Mouse (Mus musculus) forebrain, embryonic 14.5 days (tissue): ENCODE results near the gene Mavs. TPM values are rescaled to one million over a fixed set of nuclear protein-coding genes. Genes with fewer than 3 reads are reported as not detected.

Source experiments
- ATAC-seq: fragments of 200-750 bp; cut with Nextera tagmentation; 2 replicates; pipeline ENCODE4 v1.8.0; 2017; ENCODE audit warnings: mild to moderate bottlenecking, moderate library complexity
- DNase-seq: peaks from one replicate; pipeline ENCODE4 v3.0.0-alpha.2; 2015; ENCODE audit warnings: low spot score
- H3K27ac ChIP-seq: fragments of 300-500 bp; sonication (generic); 2 replicates; pipeline ENCODE4 v1.5.1; 2014; ENCODE audit warnings: low read depth, mild to moderate bottlenecking, control low read depth, low read length, moderate library complexity
- H3K27me3 ChIP-seq: fragments of 300-500 bp; sonication (generic); replicated peaks from 2 replicates; pipeline ENCODE4 v1.6.1; 2014; ENCODE audit warnings: low read length, control low read depth, mixed read lengths; ENCODE audit not compliant: control insufficient read depth, insufficient read depth
- H3K36me3 ChIP-seq: fragments of 300-500 bp; sonication (generic); 2 replicates; pipeline ENCODE4 v1.6.1; 2014; ENCODE audit warnings: low read length, control low read depth; ENCODE audit not compliant: control insufficient read depth, insufficient read depth
- H3K4me1 ChIP-seq: fragments of 300-500 bp; sonication (generic); 2 replicates; pipeline ENCODE4 v1.6.1; 2014; ENCODE audit warnings: antibody characterized with exemption, low read length, control low read depth; ENCODE audit not compliant: control insufficient read depth, insufficient read depth
- H3K4me2 ChIP-seq: fragments of 300-500 bp; sonication (generic); 2 replicates; pipeline ENCODE4 v1.6.1; 2014; ENCODE audit warnings: mild to moderate bottlenecking, control low read depth, low read length
- H3K4me3 ChIP-seq: fragments of 300-500 bp; sonication (generic); 2 replicates; pipeline ENCODE4 v1.5.1; 2014; ENCODE audit warnings: low read depth, low read length, control low read depth
- H3K9ac ChIP-seq: fragments of 300-500 bp; sonication (generic); 2 replicates; pipeline ENCODE4 v1.6.1; 2014; ENCODE audit warnings: mild to moderate bottlenecking, low read length, control low read depth, moderate library complexity
- H3K9me3 ChIP-seq: fragments of 300-500 bp; sonication (generic); replicated peaks from 2 replicates; pipeline ENCODE4 v1.6.1; 2016; ENCODE audit warnings: low read length, control low read depth, mixed read lengths; ENCODE audit not compliant: control insufficient read depth
- WGBS: fragments of 180-500 bp; shearing (Covaris S2); extraction: QIAGEN DNeasy Blood & Tissue Kit; methylation state at CpG from one replicate; pipeline ENCODE4 v1.1.7; 2014; 5-methylcytosine and 5-hydroxymethylcytosine counted together
- polyA plus RNA-seq: library from polyadenylated mRNA; unstranded; fragments of >200 nt; fragmentation: Nextera tagmentation; extraction: Ambion mirVana; gene quantifications from 2 replicates; pipeline ENCODE4 v1.2.1, GENCODE M21; 2014

Gene Mavs
- polyA plus RNA-seq, 1 experiment from 2014 or later = 6.6 TPM

DNA sequence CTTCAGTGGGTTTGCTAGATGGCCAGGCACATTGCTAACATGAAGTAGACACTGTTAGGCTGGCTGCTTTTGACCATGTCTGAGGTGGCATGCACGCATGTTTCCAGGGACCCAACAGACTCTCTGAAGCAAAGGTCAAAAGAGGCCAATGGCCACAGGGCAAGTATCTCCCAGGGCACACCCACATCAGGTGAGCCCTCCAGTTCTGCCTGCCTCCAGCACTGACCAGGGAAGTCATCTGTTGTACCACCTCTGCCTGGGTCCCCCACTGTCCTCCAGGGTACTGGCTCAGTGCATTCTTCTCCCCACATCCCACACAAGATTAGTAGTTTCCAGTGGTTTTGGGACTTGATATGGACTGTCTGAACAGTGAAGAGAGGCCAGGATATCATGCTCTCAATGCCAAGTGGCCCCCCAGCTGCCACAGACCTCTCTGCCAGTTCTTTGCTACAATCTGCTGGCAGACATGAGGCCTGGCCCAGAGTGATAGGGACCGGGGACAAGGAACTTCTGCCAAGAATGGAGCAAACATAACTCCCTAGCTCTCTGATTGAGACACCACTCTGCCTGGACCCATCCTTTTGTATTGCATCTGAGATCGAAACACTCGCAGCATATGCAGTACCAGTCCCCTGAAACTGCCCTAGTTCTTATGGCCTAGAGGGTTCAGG, 24.6 kb upstream of the Mavs start:
- 75% methylated on average over 4 of the region's 4 CpGs for WGBS
- peak overlapping the region; percentile 74; the same call in 1 of the 2 replicates for H3K9ac ChIP-seq
- H3K4me3 ChIP-seq = no peak overlapping the region
- H3K27me3 ChIP-seq = no peaks in the 10 kb centered on the region
- no peaks in the 10 kb centered on the region for H3K9me3 ChIP-seq
- peak overlapping the region; percentile 50 for H3K4me2 ChIP-seq
- H3K36me3 ChIP-seq = peaks cover 11% of the 10 kb centered on the region; the same call in 1 of the 2 replicates
- peaks cover 10% of the 10 kb centered on the region for H3K4me1 ChIP-seq
- DNase-seq (no peak), ATAC-seq (no peak)
- no peak overlapping the region; the same call in 1 of the 2 replicates for H3K27ac ChIP-seq

DNA sequence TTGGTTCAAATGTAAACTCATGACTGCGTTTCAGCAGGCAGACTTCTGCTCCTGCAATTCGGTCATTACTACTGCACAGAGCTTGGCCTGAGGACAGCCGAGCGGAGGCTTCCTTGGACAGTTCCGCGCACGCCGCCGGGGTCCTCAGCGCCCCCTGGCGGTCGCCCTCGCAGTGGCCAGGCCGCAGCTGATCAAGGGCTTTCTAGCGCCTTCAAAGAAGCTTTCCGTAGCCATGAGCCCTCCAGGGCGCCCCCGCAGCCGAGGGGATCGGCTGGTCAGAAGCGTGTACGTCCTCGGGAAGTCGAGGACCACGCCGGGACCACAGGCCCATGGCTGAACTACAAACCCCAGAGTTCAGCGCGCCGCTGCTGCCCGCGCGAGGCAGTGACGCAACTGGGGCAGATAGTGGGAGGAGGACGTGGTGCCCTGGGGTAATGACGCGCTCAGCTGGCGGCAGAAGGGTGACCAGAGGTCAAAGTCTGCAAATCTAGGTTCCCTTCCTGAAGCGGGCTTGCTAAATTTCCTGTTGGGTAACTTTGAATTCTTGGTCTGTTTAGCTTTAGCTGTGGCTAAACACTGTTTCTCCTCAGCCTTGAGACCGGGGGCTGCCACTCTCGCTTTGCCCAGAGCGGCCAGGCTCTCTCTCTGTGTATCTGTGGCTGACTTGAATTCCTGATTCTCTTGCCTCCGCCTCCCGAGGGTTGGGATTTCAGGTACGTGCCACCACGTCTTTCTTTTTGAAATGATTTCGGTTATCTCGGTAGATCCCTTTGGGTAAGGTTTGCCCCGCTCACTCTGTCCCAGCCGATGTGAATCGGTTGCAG, 23.7 kb upstream of the Mavs start:
- DNase-seq (peak; percentile 95), ATAC-seq (peak; percentile 98)
- Histone ChIP-seq H3K27ac (peak overlapping the region; percentile 72), H3K4me3 (peak overlapping the region; percentile 49), H3K27me3 (no peaks in the 10 kb centered on the region), H3K4me1 (peaks cover 10% of the 10 kb centered on the region), H3K4me2 (peak overlapping the region; percentile 50), H3K9me3 (no peaks in the 10 kb centered on the region), H3K9ac (peak overlapping the region; percentile 74), H3K36me3 (peaks cover 11% of the 10 kb centered on the region; the same call in 1 of the 2 replicates)
- 2% methylated on average over 50 of the region's 50 CpGs for WGBS

DNA sequence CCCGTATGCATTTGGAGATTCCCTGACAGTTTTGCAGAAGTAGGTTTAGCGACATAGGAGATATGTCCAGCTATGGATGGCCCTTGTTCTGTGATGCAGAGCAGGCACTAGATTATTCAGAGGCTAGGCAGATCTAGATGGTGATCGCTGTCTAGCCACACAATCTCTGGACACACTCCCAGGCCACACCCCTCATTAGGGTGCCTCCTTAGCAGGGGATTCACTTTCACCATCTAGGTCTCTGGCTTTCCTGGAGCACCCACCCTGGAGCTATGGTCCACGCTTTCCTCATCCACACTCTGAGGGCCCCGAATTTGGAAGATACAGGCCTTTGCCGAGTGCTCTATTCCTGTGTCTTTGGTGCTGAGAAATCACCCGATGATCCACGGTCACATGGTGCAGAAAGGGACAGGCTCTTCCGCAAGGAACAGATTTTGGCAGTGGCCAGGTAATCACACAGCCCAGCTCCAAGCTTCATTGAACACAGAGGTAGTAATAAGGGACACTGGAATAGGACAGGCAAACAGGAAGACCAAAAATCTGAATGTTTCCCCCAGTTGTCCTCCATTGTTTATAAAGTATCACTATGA, 22.7 kb upstream of the Mavs start:
- H3K9me3 ChIP-seq = no peaks in the 10 kb centered on the region
- 69% methylated on average over 9 of the region's 9 CpGs for WGBS
- ATAC-seq = no peak
- H3K9ac ChIP-seq = peak overlapping the region; percentile 74
- H3K4me1 ChIP-seq = peaks cover 10% of the 10 kb centered on the region
- DNase-seq = no peak
- H3K4me3 ChIP-seq = peak overlapping the region; percentile 49
- no peak overlapping the region for H3K27ac ChIP-seq
- H3K36me3 ChIP-seq = peaks cover 11% of the 10 kb centered on the region; the same call in 1 of the 2 replicates
- peak overlapping the region; percentile 50 for H3K4me2 ChIP-seq
- H3K27me3 ChIP-seq = no peaks in the 10 kb centered on the region

DNA sequence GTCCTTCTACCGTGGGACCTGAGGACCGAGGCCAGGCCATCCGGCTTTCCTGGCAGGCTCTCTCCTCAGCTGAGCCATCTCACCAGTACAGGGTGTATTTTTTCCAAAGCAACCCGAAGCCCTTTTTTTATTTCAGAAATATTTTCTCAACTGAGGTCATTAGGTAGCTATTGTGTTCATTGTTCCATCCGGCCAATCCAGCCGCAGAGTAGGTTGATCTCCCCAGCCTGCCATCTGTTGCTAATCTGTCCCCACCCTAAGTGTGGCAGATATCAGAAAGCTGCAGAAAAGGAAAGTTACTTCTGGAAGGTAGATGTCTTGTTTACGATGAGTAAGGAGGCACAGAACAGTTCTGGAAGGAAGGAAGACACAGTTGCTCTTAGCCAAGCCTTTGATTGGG, 20.1 kb upstream of the Mavs start:
- Histone ChIP-seq H3K9ac (no peak overlapping the region), H3K27ac (no peak overlapping the region), H3K27me3 (no peaks in the 10 kb centered on the region), H3K4me1 (peaks cover 10% of the 10 kb centered on the region), H3K4me3 (no peak overlapping the region), H3K4me2 (no peak overlapping the region), H3K9me3 (no peaks in the 10 kb centered on the region), H3K36me3 (peaks cover 11% of the 10 kb centered on the region; the same call in 1 of the 2 replicates)
- DNase-seq (no peak), ATAC-seq (no peak)
- 81% methylated on average over 7 of the region's 7 CpGs for WGBS

DNA sequence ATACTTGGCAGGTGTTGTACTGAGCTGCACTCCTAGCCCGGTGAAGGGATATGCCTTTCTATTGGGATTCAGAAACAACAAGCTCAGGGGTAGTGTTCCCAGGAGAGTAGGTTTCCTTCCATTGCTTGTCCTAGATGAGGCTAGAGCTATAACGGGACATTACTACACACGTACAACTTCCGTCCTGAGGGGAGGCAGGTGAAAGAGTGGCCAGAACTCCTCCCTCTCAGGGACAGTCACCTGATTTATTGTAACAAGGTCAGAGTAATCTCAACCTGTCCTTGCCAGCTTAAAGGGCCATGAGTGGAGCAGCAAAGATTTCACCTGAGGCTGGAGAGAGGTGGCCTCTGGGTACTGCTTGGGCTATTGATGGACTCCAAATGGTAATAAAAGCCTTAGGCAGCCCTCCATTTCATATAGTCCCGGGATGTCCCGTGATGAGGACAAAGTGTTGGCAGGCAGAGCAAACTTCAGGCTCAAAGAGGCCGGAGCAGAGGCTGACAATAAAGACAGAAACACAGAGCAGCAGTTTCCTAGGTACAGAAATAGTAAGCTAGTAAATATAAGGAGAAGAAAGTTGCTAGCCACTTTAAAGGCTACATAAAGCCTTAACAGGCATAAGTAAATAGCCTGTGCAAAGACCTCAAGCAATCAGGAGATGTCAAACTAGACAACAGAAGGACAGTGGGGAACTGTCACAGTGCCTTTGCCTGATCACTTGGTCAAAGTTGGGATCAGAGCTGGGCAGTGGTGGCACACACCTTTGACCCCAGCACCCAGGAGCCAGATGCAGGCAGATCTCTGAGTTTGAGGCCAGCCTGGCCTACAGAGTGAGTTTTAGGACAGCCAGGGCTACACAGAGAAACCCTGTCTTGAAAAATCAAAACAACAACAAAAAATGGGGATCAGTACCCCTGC, 17.7 kb upstream of the Mavs start:
- Histone ChIP-seq H3K9me3 (no peaks in the 10 kb centered on the region), H3K36me3 (peaks cover 11% of the 10 kb centered on the region; the same call in 1 of the 2 replicates), H3K4me1 (peaks cover 1% of the 10 kb centered on the region), H3K4me2 (no peak overlapping the region), H3K27me3 (no peaks in the 10 kb centered on the region), H3K9ac (no peak overlapping the region), H3K4me3 (no peak overlapping the region), H3K27ac (no peak overlapping the region)
- no peak for ATAC-seq
- DNase-seq = no peak
- WGBS = 94% methylated on average over 7 of the region's 7 CpGs

DNA sequence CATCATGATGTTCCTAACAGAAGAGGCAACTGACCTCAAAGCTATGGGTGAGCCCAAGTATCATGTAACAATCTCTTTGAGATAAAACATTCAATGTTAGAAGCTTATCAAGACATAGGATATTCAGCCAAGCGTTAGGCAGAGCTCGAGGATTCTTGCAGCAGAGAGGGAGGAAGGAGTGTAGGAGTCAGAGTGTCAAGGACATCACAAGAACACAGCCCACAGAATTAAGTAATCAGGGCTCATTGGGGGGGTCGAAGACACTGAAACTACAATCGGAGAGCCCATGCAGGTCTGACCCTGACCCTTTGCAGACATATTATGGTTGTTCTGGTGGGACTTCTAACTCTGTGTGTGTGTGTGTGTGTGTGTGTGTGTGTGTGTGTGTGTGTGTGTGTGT, 13.8 kb upstream of the Mavs start:
- WGBS = 83% methylated on average over 4 of the region's 4 CpGs
- no peaks in the 10 kb centered on the region for H3K27me3 ChIP-seq
- no peaks in the 10 kb centered on the region for H3K4me1 ChIP-seq
- no peak overlapping the region for H3K4me2 ChIP-seq
- H3K4me3 ChIP-seq = no peak overlapping the region
- H3K27ac ChIP-seq = no peak overlapping the region
- no peaks in the 10 kb centered on the region for H3K9me3 ChIP-seq
- DNase-seq (no peak), ATAC-seq (no peak)
- H3K9ac ChIP-seq = no peak overlapping the region
- no peaks in the 10 kb centered on the region for H3K36me3 ChIP-seq

DNA sequence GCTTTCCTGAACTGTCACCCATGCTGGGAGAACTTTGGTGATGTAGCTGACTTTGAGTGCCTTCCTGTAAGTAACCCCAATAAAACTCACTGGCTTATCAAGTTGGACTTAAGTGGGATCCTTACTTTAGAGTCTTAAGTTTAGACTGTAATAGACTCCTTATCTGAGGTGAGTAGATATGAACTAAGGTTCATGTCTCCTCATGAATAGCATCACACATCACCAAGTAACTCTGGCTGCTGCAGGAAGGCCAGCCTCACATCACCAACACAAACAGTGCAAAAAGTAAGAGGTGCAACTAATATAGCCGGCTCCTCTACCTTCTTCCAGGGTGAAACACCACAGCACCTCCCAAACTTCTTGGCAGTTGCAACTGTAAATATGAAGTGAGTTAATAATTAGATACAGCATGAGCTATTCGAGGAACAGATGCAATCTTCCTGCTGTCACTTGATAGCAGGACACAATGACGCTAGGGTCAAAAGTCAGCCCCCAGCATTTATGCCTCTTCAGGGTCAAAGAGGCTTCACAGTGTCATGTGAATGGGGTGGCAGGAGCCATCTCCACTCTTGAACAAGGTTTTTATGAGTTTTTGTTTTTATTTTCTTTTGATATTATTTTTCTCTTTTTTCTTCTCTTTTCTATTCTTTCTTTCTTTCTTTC, 11.9 kb upstream of the Mavs start:
- no peak for ATAC-seq
- Histone ChIP-seq H3K4me2 (no peak overlapping the region), H3K9me3 (no peaks in the 10 kb centered on the region), H3K27me3 (no peaks in the 10 kb centered on the region), H3K4me3 (no peak overlapping the region), H3K9ac (no peak overlapping the region), H3K4me1 (no peaks in the 10 kb centered on the region), H3K36me3 (no peaks in the 10 kb centered on the region), H3K27ac (no peak overlapping the region)
- WGBS = 84% methylated on average over 3 of the region's 3 CpGs
- no peak for DNase-seq

DNA sequence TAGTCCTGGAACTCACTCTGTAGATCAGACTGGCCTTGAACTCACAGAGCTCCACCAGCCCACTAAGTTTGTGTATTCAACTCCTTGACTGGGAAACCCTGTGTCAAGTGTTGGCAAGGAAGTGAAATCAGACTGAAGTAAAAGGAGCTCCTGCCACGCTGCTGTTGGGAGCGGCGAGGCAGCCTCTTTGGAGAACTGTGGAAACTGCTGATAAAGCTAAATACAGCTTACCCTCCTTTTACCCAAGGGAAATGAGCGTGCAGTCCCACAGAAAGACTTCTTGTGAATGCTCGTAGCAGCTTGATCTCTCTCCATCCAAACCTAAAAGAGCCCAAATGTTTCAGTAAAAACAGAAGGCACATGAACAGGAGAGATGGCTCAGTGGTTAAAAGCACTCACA, 11.3 kb upstream of the Mavs start:
- DNase-seq (no peak), ATAC-seq (no peak)
- Histone ChIP-seq H3K27ac (no peak overlapping the region), H3K9ac (no peak overlapping the region), H3K4me1 (no peaks in the 10 kb centered on the region), H3K4me3 (no peak overlapping the region), H3K27me3 (no peaks in the 10 kb centered on the region), H3K36me3 (no peaks in the 10 kb centered on the region), H3K4me2 (no peak overlapping the region), H3K9me3 (no peaks in the 10 kb centered on the region)
- WGBS = 62% methylated on average over 5 of the region's 5 CpGs
